Mouse (Mus musculus) small intestine, adult 2 months (tissue): ENCODE measurements at regions not wholly inside any gene's neighbourhood (a gene's known extent, or its start where the extent isn't known, plus 50 kb on each side); places are given as distances from the start of the nearest gene placed in this dataset.

Experiments used
- CTCF ChIP-seq: fragments of 200-500 bp; IDR thresholded peaks from 2 replicates; pipeline ENCODE4 v1.5.1; 2012; ENCODE audit warnings: low read depth, mild to moderate bottlenecking, control low read depth, inconsistent platforms, low read length, moderate library complexity, mixed read lengths; ENCODE audit not compliant: insufficient replicate concordance, insufficient read length; ENCODE audit errors: extremely low read depth
- POLR2A ChIP-seq: fragments of 200-500 bp; IDR thresholded peaks from 2 replicates; pipeline ENCODE4 v1.6.1; 2012; ENCODE audit warnings: low read depth, mild to moderate bottlenecking, control low read depth, inconsistent platforms, low read length, moderate library complexity

DNA sequence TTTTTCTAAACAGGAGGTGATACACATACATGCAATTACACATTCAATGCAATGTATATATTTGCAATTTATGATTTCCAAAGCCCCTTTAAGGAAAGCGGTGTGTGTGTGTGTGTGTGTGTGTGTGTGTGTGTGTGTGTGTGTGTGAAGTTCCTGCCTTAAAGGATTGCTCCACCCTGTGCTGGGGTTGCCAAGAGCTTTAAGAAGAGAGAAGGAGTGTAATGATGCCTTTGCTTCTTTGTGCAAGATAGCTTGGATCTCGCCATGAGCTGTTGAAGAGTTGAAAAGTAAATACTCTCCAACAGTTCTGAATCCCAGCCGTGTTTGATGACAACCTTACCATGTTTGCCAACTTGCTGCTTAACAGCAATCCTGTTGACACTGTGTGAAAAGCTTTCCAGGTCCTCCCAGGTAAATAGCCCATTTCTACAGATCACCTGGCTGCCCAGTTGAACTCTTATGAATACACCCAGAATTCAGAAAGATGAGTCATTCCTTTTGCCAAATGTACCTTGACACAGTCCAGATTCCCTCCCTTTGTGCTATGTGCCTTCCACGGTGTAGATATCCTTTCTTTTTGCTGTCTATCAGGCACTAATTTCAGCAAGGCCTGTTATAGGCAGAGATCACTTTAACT, 216.3 kb downstream of the Ikzf2 start:
- TF ChIP-seq CTCF (no peak), POLR2A (no peak)
